Mouse (Mus musculus) cerebellum, adult 8-10 months (tissue): ENCODE data around the gene Smok2b.
"Not testable (repeated sequence)": the region's sequence is repeated elsewhere in the genome, so short reads cannot be mapped to it uniquely, and the experiment has no call there.

Experiments
- DNase-seq: peaks from one replicate; pipeline ENCODE4 v3.0.0; 2022

Smok2b gene

DNA sequence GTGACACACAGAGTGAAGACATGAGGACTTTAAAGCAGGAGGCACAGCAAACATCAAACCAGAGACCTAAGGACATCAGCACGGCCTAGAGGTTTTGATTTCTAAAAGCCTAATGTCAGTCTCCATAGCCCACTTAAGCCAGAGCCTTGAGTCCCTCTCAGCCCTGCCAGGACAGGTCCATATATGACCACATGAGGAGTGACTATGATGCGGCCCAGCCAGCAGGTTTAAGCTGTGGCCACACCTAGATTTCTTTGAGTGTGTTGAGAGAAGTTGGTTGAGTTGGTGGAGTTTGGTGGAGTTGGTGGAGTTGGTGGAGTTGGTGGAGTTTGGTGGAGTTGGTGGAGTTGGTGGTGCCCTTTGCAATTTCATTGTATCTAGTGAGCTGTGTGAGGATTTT is at the start of gene Smok2b:
Gene Smok2b (plus strand): TSS at position 301 of the 400 bp plus-strand sequence.
- not testable (repeated sequence) for DNase-seq

DNA sequence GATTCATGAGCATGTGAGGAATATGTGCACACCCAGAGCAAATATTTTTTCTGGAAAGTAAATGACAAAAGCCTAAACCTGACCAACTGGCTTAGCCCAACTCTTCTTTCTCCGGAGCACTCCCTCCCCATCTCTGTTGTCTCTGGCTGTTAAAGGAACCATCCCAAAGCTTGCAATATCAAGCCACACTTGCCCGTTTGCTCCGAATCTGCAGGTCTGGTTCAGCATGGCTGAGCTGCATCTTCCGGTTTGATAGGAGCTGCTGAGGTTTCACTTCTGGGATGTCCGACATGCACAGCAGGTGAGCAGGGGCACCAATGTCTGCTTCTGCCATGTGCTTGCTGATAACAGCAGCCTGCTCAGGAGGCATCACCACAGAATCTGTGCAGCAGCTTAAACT is 49.6 kb upstream of the Smok2b start:
- DNase-seq: not testable (repeated sequence)

DNA sequence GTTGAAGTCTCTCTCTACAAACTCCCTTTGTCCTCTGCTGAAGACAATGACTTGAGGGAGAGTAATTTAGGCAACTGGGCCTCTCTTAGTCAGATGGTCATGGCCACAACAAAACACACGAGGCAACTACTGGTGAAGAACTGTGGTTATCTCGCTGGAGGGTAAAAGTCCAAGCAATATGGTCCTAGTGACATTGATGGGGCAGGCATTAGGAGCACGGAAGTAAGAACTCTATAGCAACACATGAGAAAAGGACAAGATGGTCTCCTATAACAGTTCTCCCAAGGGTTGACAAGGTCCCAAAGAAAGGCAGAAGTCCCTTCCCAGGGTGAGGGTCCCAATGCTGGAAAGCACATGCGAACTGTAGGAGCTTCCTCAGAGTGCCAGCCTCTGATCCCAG is 47.3 kb upstream of the Smok2b start:
- DNase-seq: not testable (repeated sequence)

DNA sequence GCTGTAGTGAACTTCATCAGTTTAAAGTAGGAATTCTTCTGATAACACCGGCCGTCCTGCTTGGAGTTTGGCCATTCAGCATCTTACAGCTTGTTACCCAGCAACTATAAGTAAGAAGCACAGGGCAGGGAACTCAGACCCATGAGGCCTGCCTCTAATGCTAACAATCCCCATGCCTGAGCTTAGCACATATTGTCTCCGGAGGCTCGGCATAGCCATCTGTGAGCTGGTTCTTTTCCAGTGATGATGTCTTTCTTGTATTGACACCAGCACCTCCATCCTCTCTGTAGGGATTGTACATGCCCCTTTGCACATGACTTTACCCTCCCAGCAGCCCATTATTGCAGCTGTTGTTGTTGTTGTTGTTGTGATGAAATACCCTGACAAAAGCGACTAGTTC is 45.5 kb upstream of the Smok2b start:
- not testable (repeated sequence) for DNase-seq

DNA sequence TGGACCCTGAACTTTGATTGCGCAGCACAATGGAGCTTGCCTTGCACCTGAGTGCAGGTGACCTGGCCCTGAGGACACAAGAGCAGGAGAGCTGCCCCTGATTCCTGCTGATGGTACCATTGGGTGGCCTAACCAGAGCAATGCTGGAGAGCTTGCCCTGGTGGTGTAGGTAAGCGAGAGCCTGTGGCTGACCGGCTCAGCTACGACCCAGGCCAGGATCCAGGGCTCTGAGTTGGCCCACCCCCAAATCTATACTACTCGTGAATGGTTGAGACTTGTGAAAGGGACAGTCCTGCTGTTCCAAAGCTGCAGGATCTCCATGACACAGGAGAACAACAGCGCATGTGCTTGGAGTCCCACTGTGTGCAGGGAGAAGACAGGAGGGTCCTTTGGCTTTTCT is 43.5 kb upstream of the Smok2b start:
- DNase-seq: not testable (repeated sequence)

DNA sequence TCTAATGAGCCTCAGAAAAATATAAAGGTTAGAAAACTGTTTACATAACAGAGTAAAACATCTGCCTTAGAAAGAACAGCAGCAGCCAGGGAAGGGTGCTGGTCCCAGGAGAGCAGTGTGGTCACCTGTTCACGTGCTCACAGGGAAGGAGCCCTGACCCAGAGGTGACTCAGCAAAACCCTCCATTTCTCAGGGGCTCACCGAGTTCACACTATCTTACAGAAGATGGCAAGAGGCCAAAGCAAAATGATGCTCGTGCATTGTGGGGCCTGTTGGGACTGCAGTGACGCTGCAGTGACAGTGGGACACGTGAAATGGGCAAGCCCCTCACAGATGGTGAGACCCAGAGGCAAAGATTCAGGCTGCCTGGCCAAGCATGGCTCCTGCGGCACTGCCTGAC is 42.4 kb upstream of the Smok2b start:
- not testable (repeated sequence) for DNase-seq

DNA sequence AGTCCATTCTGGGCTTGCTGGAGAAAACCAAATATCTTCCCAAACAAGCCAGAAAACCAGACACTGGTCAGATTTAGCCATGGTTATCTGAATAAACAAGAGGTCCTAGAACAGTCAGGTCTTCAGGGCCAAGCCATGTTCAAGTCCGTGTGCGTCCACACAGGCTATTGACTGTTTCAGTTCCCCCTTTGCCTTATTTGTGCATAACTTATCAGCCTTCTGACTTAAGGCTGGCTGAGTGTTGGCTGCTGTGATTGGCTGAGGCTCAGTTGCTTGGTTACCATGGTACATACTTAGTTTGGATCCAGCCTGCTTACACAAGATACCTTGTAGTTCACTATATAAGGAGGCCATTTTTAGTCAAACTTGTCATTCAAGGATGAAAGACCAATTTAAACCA is 41.2 kb upstream of the Smok2b start:
- DNase-seq: not testable (repeated sequence)

DNA sequence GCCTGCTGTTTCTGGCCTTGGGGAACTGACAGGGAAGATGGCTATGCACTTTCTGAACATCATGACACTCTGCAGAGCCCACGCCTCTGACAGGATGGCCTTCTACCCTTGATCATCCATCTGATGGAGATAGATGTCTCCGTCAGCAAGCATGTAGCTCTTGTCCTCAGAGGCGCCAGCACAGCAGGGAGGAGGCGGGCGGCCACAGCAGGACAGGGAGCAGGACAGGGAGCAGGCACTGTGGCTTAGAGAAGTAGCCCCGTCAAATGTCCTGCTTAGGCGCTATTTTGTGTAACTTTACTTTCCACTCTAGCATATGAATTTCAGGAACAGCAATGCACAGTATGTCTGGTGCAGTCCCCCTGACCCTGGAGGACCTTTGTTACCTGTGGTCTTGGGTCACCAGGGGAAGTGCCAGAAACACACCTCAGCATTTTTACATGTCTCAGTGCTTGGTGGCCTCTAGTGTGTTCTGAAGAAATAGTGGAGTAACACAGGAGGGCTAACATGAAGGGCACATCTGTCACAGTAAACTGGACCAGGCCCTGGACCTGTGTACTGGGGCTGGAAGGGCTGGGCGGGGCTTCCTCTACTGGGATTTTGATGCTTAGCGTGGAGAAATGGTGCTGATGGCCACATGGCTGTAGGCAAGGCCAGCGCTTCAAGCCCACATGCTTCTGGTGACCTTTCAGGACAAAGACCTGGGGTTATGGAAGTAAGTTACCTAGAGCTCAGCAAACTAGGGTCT is 39.0 kb upstream of the Smok2b start:
- DNase-seq: not testable (repeated sequence)

DNA sequence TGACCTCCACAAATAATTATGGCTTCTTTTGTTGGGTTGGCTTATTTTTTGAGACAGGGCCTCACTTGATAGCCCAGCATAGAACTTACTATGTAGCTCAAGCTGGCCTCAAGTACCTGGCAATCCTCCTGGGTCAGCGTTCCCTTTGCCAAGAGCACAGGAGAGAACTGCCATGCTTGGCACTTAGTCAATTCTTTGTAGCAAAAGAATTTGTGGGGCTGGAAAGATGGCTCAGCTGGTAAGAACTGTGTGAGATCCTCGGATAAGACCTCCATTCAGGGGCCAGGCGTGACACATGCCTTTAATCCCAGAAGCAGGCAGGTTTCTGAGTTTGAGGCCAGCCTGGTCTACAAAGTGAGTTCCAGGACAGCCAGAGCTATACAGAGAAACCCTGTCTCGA is 33.6 kb upstream of the Smok2b start:
- DNase-seq: not testable (repeated sequence)

DNA sequence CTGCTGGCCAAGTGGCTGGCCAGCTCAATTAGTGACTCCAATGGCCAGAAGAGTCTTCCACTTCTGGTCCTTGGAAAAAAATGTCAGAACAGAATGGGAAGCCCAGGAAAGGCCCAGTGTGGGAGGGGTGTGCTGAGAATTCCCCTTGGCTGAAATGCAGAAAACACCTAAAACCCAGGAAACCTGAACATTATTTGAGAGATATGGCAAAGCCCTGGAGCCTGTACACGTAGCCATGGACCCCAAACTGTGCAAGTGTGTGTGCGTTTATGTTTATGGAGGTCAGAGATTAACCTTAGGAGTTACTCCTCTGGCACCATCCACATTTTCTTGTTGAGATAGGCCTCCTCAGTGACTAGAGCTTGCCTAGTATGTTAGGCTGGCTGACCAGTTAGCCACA is 31.2 kb upstream of the Smok2b start:
- not testable (repeated sequence) for DNase-seq

DNA sequence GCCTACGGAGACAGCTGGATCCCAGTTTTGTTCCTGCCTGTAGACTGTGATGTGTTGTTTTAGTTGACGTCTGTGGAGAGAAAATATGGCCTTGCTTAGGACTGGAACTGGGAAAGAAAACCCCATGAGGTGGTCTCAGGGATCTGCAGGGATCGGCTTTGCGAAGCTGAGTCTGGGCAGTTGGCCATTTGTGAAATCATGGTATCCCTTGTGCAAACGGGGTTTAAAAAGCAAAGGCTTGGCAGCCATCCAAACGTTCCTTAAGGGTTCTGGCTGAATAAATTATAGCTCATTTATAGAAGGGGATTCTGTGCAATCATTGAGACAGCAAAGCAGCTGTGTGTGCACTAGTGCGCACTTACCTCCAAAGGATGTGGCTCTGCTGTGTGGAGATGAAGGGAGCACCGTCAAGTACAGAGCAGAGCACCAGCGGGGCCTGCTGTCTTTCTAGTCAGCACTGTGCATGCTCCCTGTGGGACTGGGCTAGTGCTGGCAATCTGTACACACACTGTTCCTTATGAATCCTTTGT is 30.1 kb upstream of the Smok2b start:
- not testable (repeated sequence) for DNase-seq

DNA sequence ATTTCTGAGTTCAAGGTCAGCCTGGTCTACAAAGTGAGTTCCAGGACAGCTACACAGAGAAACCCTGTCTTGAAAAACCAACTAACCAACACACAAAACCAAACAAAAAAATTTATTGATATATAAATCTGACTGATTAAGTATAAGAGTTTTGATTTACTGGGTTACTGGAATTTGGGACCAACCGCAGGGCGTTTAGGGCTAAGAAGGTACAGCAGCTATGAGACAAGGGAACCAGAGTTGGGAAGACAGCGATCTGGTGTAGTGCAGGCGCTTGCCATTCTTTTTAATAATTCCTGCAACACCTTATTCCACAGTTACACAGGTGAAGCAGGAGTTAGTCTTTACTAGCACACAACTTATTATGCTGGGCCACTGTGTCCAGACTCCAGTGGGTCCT is 28.5 kb upstream of the Smok2b start:
- not testable (repeated sequence) for DNase-seq

DNA sequence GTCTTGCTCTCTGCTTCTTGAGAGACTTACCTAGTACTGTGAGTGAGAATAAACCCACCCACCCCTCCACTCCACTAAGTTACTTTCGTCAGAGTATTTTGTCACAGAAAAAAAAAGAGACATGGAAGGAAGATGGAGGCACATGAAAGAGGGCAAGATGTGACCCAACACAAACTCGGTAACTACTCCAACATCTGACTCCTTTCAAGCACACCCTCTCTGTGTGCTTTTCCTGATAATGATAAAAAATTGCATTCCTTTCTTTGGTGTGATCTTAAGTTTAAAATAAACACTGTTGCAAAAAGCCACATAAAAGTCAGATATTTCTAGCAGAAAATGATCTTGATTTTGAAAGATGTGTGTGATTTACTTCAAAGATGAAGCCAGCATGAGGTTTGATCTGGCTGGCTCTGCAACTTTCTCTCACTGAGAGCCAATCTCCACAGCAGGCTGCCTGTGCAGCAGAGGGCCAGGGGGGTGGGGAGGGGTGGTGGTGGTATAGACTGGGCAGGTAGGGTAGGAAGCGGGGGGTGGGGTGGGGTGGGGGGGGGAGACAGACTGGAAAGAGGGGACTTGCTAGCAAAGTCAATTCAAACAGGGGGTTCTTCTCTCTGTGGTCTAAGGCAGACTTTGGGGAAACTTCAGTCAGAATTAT is 27.5 kb upstream of the Smok2b start:
- DNase-seq: not testable (repeated sequence)

DNA sequence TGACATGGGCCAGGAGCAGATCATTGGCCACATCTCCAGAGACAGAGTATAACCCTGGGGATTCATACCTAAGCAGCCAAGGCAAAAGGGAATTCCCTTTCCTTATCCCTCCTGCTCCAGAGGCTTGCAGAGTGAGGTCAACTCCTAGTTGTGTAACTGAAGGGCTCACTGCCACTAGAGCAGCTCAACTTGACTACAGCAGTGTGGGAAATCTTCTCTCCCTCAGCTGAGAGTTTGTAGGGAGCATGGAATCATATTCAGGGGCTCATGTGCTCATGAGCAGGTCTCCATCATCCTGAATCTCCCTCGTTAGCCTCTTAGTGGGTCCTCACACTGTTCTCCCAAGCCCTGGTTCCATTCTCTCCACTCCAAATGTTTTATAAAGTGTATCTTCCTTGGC is 24.8 kb upstream of the Smok2b start:
- DNase-seq: not testable (repeated sequence)

DNA sequence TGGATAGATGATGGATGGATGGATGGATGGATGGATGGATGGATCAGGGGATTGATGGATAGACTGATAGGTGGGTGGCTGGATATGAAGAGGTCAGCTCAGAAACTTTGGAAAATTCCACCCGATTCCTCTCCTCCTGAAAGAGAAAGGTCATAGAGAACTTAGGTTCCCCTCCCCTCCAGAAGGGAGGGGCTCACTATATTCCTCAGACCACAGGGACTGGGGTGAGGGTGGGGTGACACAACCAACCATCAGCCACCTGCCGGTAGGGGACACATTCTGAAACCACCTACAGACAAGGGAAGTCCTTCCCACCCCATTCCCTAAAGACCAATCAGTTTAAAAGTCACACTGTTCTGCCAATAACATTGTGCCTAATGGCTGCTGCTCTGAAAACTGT is 23.6 kb upstream of the Smok2b start:
- DNase-seq: no peak

DNA sequence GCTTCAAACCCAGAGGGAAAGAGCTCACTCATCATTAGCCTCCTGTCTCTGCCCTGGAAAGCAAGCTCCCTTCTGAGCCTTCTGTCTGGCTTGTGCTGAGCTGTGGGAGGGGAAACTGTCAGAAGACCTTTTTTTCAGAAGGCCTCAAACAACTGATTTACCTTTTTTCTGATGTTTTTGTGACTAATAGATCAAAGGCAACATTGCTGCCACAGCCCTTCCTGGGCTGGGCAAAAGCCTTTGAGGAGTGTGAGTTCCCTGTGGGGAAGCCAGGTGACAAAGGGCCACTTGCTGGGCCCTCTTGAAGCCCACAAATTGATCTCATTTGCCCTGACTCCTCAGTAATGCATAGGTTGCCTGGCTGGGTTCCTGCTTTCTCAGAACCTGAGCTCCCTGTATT is 21.6 kb upstream of the Smok2b start:
- DNase-seq: not testable (repeated sequence)

DNA sequence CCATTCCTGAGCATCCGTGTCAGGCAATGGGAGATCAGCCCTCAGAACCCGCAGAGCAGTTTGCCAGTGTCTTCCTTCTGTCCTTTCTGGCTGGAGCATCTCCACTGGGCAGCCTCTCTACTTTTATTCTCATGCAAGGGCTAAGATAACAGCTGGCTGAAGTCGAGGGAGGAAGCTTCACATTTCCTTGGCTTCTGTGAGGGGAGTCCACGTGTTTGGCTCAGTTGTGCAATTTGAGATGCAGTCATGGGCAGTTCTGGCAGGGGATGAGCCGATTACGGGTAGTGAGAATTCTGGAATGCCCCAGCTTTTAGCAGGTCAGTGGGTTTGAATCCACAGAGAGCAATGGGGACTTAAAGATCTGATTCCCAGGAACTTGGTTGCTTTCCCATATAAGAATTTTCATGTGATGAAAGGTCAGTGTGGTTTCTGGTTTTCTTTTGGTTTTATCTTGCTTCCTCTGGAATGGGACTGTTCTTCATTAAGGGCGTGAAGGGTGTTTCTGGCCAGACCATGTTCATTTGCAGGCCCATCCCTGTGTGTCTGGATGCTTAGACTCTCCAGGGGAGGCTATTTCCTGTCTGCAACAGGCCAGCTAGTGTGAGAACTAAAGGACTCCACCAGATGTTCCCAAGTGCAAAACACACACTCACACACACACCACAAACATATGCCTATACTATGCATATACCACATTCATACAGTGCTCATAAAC is 17.8 kb upstream of the Smok2b start:
- no peak for DNase-seq

DNA sequence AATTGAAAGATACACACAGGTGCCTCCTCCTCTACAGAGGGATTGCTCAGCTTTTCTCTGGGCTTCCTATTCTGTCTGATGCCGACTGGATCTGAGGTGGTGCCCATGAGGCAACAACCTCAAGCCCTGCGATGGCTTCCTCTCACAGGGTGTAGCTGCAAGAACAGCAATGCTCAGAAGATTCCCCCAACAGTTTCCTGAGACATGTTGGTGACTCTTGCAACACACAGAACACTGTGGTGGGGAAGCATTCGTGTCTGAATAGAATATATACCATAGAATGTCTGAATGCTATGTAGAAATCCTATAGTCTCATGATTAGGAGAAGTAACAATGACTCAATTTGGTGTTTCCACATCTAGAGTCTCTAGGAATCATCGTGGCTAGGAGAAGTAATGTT is 15.9 kb upstream of the Smok2b start:
- no peak for DNase-seq

DNA sequence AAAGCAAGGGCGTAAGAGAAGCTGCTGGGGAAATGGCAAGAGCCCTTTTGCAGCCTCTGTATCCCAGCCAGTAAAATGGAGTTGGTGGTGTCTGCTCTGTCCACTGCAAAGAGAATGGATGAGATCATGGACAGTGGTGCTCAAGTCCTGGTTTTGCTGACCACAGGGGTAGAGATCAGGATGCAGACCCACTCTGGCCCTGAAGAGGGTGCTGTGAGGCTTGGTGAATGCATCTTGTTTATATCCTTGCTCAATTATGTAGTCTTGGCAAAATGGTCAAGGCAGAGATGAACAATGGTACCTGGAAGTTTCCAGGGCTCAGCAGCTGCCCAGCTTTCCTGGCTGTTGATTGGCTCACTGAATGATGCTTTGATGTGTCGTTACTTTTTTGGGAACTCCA is 14.5 kb upstream of the Smok2b start:
- DNase-seq: no peak

DNA sequence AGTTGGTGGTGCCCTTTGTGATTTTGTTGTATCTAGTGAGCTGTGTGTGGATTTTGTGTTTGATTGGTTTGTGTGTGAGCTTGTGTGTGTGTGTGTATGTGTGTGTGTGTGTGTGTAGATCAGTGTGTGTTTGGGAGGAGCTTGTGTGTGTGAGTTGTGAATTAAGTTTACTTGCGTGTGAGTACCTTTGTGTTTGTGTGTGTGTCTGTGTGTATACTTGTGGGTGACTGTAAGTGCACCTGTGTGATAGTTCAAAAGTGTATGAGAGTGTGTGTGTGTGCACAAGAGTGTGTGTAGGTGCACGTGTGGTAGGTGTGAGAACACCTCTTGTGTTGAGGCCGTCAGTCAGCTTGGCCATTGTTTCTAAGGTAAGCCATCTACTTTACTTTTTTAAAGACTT is 9.2 kb upstream of the Smok2b start, which contains the start of gene Smok2a:
Gene Smok2a (plus strand): TSS at position 301 of the 400 bp plus-strand sequence.
- no peak for DNase-seq

DNA sequence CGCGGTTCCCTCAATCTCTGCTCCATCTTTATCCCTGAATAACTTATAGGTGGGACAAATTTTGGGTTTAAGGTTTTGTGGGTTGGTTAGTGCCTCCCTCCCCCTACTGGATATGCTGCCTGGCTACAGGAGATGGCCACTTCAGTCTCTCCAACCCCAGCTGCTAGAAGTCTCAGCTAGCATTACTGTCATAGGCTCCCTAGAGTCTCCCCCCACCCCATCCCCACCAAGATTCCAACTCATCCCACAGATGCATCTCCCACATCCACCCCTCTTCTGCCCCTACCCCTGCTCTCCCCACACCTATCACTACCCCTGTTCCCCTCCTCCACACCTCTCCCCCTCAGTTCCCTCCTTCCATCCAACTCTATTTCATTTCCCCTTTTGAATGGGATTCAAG is 8.1 kb upstream of the Smok2b start:
- DNase-seq: not testable (repeated sequence)

DNA sequence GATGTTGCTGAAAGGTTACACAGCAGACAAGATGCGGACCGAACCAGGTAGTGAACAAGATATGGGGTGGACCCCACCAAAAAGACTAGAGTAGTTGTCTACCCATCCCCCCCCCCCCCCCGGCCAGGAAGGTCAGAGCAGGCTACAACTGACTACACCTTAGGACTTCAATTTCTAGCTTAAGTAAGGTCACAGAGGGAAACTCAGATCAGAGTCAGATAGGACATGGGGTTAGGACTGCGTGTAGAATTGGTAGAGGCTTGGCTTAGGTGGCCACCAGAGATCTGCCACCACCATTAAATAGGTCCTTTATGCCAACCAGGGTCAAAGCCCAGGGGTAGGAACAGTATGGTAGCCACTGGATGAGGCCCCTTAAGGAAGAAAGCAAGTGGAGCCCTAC is 9.4 kb downstream of the Smok2b start:
- not testable (repeated sequence) for DNase-seq
